17 mouse cellular contexts compared by ENCODE assay signal in the genomic region with DNA sequence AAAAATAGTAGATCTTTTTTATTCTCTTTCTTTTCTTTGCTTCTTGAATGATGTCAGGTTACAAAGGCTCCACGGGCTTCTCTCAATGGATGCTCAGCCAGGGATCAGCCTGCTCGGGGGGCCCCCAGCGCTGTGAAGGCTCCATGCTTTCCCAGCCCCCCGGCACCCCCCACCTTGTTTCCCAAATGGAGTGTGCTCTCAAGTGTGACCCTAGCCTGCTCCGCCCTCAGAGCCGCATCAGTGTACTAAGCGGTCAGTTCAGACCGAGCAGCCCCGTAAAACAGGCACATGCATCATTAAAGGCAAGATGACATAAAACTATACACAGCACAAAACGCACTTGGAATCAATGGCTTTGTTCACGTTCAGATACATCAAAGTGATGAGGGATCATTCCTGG.
DNase-seq lines count a peak whose midpoint lies in the region; ATAC-seq and TF ChIP-seq lines count a peak whose summit lies in the region.
"Had no signal": no experiment of that assay in that cellular context is flagged by ENCODE, and none has a peak within 500 bp of the region (broad histone marks: within the 10 kb centered on the region; RNA-seq: fewer than 3 reads in every experiment).

No protein-coding gene starts in this region.

- no peak for TF ChIP-seq CTCF in forebrain, postnatal 0 days (IDR thresholded peaks at IDR 0.05; ENCODE audit: low read depth)
- TF ChIP-seq CTCF in brain, embryonic 14.5 days (IDR thresholded peaks at IDR 0.05; ENCODE audit: borderline replicate concordance, extremely low read depth, insufficient read depth, insufficient read length): no peak

- TF ChIP-seq POLR2A in brain, embryonic 14.5 days (IDR thresholded peaks at IDR 0.05; ENCODE audit: borderline replicate concordance, extremely low read depth, insufficient read depth, insufficient read length, poor library complexity, severe bottlenecking): no peak

- H3K27me3 ChIP-seq in forebrain, embryonic 11.5 days (ENCODE audit: control insufficient read depth, insufficient read depth, low read length): no peaks in the 10 kb centered on the region
- H3K27me3 ChIP-seq in forebrain, postnatal 0 days (ENCODE audit: insufficient read depth, low read length): peaks cover 7% of the 10 kb centered on the region
- peaks cover 78% of the 10 kb centered on the region for H3K27me3 ChIP-seq in hindbrain, embryonic 13.5 days
- no peaks in the 10 kb centered on the region for H3K27me3 ChIP-seq in midbrain, embryonic 14.5 days (ENCODE audit: control insufficient read depth, insufficient read depth, low read length)
- H3K27me3 ChIP-seq: CH12.LX; intestine, embryonic 15.5 days; liver, embryonic 13.5 days had no signal

- H3K4me3 ChIP-seq in forebrain, embryonic 11.5 days (ENCODE audit: low read depth, low read length): no peak overlapping the region
- H3K4me3 ChIP-seq in forebrain, postnatal 0 days (ENCODE audit: low read depth, low read length): no peak overlapping the region
- peak overlapping the region; percentile 15; the same call in 1 of the 2 replicates for H3K4me3 ChIP-seq in hindbrain, embryonic 13.5 days
- peak overlapping the region; percentile 18; the same call in 1 of the 2 replicates for H3K4me3 ChIP-seq in midbrain, embryonic 14.5 days (replicated peaks; ENCODE audit: low read depth, low read length)
- H3K4me3 ChIP-seq: intestine, embryonic 15.5 days; liver, embryonic 13.5 days; myocyte had no signal

- no peaks in the 10 kb centered on the region for H3K36me3 ChIP-seq in forebrain, embryonic 11.5 days (ENCODE audit: control insufficient read depth, insufficient read depth, low read length)
- no peaks in the 10 kb centered on the region for H3K36me3 ChIP-seq in forebrain, postnatal 0 days (ENCODE audit: insufficient read depth)
- no peaks in the 10 kb centered on the region for H3K36me3 ChIP-seq in hindbrain, embryonic 13.5 days
- no peaks in the 10 kb centered on the region for H3K36me3 ChIP-seq in midbrain, embryonic 14.5 days (ENCODE audit: control insufficient read depth, insufficient read depth, low read length)
- H3K36me3 ChIP-seq: intestine, embryonic 15.5 days; liver, embryonic 13.5 days had no signal

- H3K9me3 ChIP-seq in forebrain, embryonic 11.5 days (ENCODE audit: control insufficient read depth, low read length): no peaks in the 10 kb centered on the region
- H3K9me3 ChIP-seq in forebrain, postnatal 0 days (ENCODE audit: low read length): no peaks in the 10 kb centered on the region
- H3K9me3 ChIP-seq in hindbrain, embryonic 13.5 days: no peaks in the 10 kb centered on the region
- no peaks in the 10 kb centered on the region for H3K9me3 ChIP-seq in midbrain, embryonic 14.5 days (ENCODE audit: control insufficient read depth, low read length)
- H3K9me3 ChIP-seq: intestine, embryonic 15.5 days; liver, embryonic 13.5 days had no signal

- no peak for DNase-seq in forebrain, embryonic 11.5 days (ENCODE audit: low spot score)
- DNase-seq in forebrain, postnatal 0 days: no peak
- DNase-seq in brain, embryonic 14.5 days (ENCODE audit: low read depth): peak; percentile 23
- peak; percentile 25 for DNase-seq in midbrain, embryonic 14.5 days
- DNase-seq in right cerebral cortex, postnatal 14 days: no peak
- DNase-seq in left cerebral cortex, postnatal 36 days (ENCODE audit: low spot score in 2 of 2): no peak
- no peak for DNase-seq in spleen, postnatal 14 days (ENCODE audit: low spot score in 2 of 2)
- DNase-seq: adrenal gland, postnatal 10 days; cerebellum, adult 9-10 months; heart, adult 18-20 months; heart, postnatal 10 days; liver, embryonic 13.5 days; right cerebral cortex, adult 18-20 months had no signal

- WGBS in forebrain, embryonic 11.5 days: 40% methylated on average over 11 of the region's 11 CpGs
- WGBS in forebrain, postnatal 0 days: 31% methylated on average over 11 of the region's 11 CpGs
- 19% methylated on average over 11 of the region's 11 CpGs for WGBS in hindbrain, embryonic 13.5 days
- WGBS in midbrain, embryonic 14.5 days: 11% methylated on average over 11 of the region's 11 CpGs

- no peak overlapping the region for H3K4me2 ChIP-seq in forebrain, embryonic 11.5 days (ENCODE audit: low read depth, low read length, severe bottlenecking)
- no peak overlapping the region for H3K4me2 ChIP-seq in forebrain, postnatal 0 days (ENCODE audit: low read depth)
- H3K4me2 ChIP-seq in hindbrain, embryonic 13.5 days: peak overlapping the region; percentile 44
- H3K4me2 ChIP-seq in midbrain, embryonic 14.5 days (ENCODE audit: low read length): peak overlapping the region; percentile 45
- H3K4me2 ChIP-seq: intestine, embryonic 15.5 days; liver, embryonic 13.5 days had no signal

- peak; percentile 64; the same call in 1 of the 2 replicates for ATAC-seq in forebrain, embryonic 11.5 days (replicated peaks; ENCODE audit: low FRiP score)
- ATAC-seq in forebrain, postnatal 0 days: no peak
- ATAC-seq in hindbrain, embryonic 13.5 days (ENCODE audit: low FRiP score): 0 out of 2 replicates have a peak, but pooled peaks have one; percentile 65
- peak; percentile 37; the same call in 1 of the 2 replicates for ATAC-seq in midbrain, embryonic 14.5 days (ENCODE audit: low FRiP score, low TSS enrichment)
- ATAC-seq: intestine, embryonic 15.5 days had no signal

- 0 out of 2 replicates have a peak, but pooled peaks cover 2% of the 10 kb centered on the region for H3K4me1 ChIP-seq in forebrain, embryonic 11.5 days (replicated peaks; ENCODE audit: control insufficient read depth, insufficient read depth, low read length)
- H3K4me1 ChIP-seq in forebrain, postnatal 0 days (ENCODE audit: insufficient read depth): no peaks in the 10 kb centered on the region
- peaks cover 6% of the 10 kb centered on the region; the same call in 1 of the 2 replicates for H3K4me1 ChIP-seq in hindbrain, embryonic 13.5 days (replicated peaks)
- peaks cover 4% of the 10 kb centered on the region; the same call in 1 of the 2 replicates for H3K4me1 ChIP-seq in midbrain, embryonic 14.5 days (ENCODE audit: control insufficient read depth, insufficient read depth, low read length)
- H3K4me1 ChIP-seq: intestine, embryonic 15.5 days; liver, embryonic 13.5 days had no signal

- intact Hi-C loops in left cerebral cortex, postnatal 36 days (cut with DNase I): no loop called here

- no peak overlapping the region for H3K27ac ChIP-seq in forebrain, embryonic 11.5 days (ENCODE audit: low read depth, low read length)
- H3K27ac ChIP-seq in forebrain, postnatal 0 days (ENCODE audit: low read depth, low read length): no peak overlapping the region
- H3K27ac ChIP-seq in hindbrain, embryonic 13.5 days: no peak overlapping the region
- no peak overlapping the region for H3K27ac ChIP-seq in midbrain, embryonic 14.5 days (replicated peaks; ENCODE audit: low read depth, low read length)
- H3K27ac ChIP-seq: intestine, embryonic 15.5 days; liver, embryonic 13.5 days had no signal

- H3K9ac ChIP-seq in forebrain, embryonic 11.5 days (ENCODE audit: low read length): no peak overlapping the region
- no peak overlapping the region for H3K9ac ChIP-seq in forebrain, postnatal 0 days
- H3K9ac ChIP-seq in hindbrain, embryonic 13.5 days: peak overlapping the region; percentile 61; the same call in 1 of the 2 replicates
- H3K9ac ChIP-seq in midbrain, embryonic 14.5 days (replicated peaks; ENCODE audit: low read length): peak overlapping the region; percentile 37; the same call in 1 of the 2 replicates
- H3K9ac ChIP-seq: intestine, embryonic 15.5 days; liver, embryonic 13.5 days had no signal

Comparison
In these comparisons a context has a peak if more than half of its experiments do, and no peak if none do; other contexts are left out.
1. DNase-seq: peak in brain, embryonic 14.5 days (single experiment) and midbrain, embryonic 14.5 days (single experiment); none in forebrain, embryonic 11.5 days (single experiment), forebrain, postnatal 0 days (single experiment), right cerebral cortex, postnatal 14 days (single experiment), left cerebral cortex, postnatal 36 days (0 of 2) and spleen, postnatal 14 days (0 of 2).
2. H3K4me2 ChIP-seq: peak in hindbrain, embryonic 13.5 days (single experiment) and midbrain, embryonic 14.5 days (single experiment); none in forebrain, embryonic 11.5 days (single experiment) and forebrain, postnatal 0 days (single experiment).
3. H3K4me3 ChIP-seq: peak in hindbrain, embryonic 13.5 days (single experiment) and midbrain, embryonic 14.5 days (single experiment); none in forebrain, embryonic 11.5 days (single experiment) and forebrain, postnatal 0 days (single experiment).
4. H3K9ac ChIP-seq: peak in hindbrain, embryonic 13.5 days (single experiment) and midbrain, embryonic 14.5 days (single experiment); none in forebrain, embryonic 11.5 days (single experiment) and forebrain, postnatal 0 days (single experiment).